Mouse (Mus musculus): ENCODE data around the gene Utrn.

- no peak for TF ChIP-seq CTCF (IDR thresholded peaks at IDR 0.05; ENCODE audit: low read depth)
- TF ChIP-seq EP300 (IDR thresholded peaks at IDR 0.05; ENCODE audit: low read depth), result no peak
Observed at GRCm38 (mm10) chr10:12552196-12552889, 316.8 kb downstream of the Utrn start.
